Mouse (Mus musculus): ENCODE measurements around the gene Thsd7a. TPM values are rescaled to one million over a fixed set of nuclear protein-coding genes. Genes with fewer than 3 reads are reported as not detected.

Gene Thsd7a
- polyA plus RNA-seq, 1 experiment from 2014 or later: 5.2 TPM

DNA sequence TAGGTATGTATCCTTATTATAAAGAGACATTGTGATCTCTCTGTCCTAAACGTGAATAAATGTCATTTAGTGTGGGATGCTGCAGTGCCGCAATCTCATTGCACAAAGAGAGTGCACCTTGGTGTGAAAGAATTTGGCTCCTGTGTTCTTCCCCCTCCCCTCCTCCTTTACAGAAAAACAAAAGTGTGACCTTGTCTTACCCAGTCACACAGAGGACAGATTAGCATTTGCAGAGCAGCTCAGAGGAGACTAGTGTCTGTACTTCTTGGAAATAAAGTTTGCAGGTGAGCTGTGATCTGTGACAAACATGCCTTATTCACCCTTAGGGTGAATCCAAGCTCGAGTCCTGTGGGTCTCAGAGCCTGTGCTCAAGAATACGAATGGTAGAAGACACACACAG lies 332.2 kb downstream of the Thsd7a start:
- 66% methylated on average over 4 of the region's 4 CpGs for WGBS
- H3K9ac ChIP-seq: no peak overlapping the region
- no peaks in the 10 kb centered on the region for H3K36me3 ChIP-seq
- no peaks in the 10 kb centered on the region for H3K9me3 ChIP-seq
- H3K27ac ChIP-seq: no peak overlapping the region
- no peak for ATAC-seq (ENCODE audit: insufficient number of reproducible peaks, low FRiP score, low TSS enrichment, low read depth)
- H3K4me3 ChIP-seq: no peak overlapping the region
- H3K27me3 ChIP-seq: no peaks in the 10 kb centered on the region
- H3K4me2 ChIP-seq: no peak overlapping the region
- H3K4me1 ChIP-seq: no peaks in the 10 kb centered on the region

DNA sequence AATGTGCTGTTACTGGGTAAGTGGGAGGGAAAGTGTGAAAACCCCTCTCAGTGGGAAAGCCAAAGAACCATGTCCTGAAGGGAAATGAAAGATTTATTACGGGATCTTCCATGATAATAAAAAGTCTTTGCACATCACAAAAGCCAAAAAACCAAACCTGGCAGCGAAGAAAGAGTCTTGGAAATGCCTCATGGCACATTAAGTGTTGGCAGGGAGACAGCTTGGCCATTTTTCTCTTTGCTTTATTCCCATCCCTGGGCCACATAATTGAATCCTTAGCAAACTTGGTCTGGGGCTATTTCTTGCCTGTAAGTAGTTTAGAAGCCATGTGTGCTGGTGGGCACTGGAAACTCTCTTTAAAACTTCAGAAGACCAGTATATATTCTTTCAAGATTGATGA lies 344.8 kb downstream of the Thsd7a start:
- 48% methylated on average over 2 of the region's 2 CpGs for WGBS
- H3K4me2 ChIP-seq: no peak overlapping the region
- no peak overlapping the region for H3K9ac ChIP-seq
- H3K9me3 ChIP-seq: no peaks in the 10 kb centered on the region
- H3K4me1 ChIP-seq: no peaks in the 10 kb centered on the region
- H3K36me3 ChIP-seq: no peaks in the 10 kb centered on the region
- H3K27ac ChIP-seq: no peak overlapping the region
- no peak for ATAC-seq (ENCODE audit: insufficient number of reproducible peaks, low FRiP score, low TSS enrichment, low read depth)
- no peak overlapping the region for H3K4me3 ChIP-seq
- H3K27me3 ChIP-seq: no peaks in the 10 kb centered on the region

DNA sequence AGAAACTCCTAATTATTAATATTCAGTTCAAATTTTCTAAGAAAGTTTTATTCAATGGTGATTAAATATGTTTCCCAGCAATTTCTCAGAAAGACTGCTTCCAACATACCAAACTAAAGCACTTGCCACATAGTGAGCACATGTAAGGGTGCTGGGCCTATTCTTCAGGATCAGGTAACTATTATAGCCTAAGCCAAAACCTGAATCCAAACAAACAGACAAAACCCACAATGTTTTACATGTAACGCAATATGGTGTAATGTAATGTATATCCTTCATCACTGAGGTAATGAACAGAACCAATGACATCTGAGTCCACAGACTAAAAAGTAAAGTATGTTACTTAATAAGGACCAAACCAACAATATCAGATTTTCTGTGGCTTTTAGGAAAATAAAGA lies 346.2 kb downstream of the Thsd7a start:
- no peak overlapping the region for H3K27ac ChIP-seq
- no peak overlapping the region for H3K4me2 ChIP-seq
- no peaks in the 10 kb centered on the region for H3K27me3 ChIP-seq
- no peak overlapping the region for H3K9ac ChIP-seq
- 91% methylated on average over 1 of the region's 1 CpGs for WGBS
- H3K36me3 ChIP-seq: no peaks in the 10 kb centered on the region
- H3K4me3 ChIP-seq: no peak overlapping the region
- H3K4me1 ChIP-seq: no peaks in the 10 kb centered on the region
- H3K9me3 ChIP-seq: no peaks in the 10 kb centered on the region
- no peak for ATAC-seq (ENCODE audit: insufficient number of reproducible peaks, low FRiP score, low TSS enrichment, low read depth)

DNA sequence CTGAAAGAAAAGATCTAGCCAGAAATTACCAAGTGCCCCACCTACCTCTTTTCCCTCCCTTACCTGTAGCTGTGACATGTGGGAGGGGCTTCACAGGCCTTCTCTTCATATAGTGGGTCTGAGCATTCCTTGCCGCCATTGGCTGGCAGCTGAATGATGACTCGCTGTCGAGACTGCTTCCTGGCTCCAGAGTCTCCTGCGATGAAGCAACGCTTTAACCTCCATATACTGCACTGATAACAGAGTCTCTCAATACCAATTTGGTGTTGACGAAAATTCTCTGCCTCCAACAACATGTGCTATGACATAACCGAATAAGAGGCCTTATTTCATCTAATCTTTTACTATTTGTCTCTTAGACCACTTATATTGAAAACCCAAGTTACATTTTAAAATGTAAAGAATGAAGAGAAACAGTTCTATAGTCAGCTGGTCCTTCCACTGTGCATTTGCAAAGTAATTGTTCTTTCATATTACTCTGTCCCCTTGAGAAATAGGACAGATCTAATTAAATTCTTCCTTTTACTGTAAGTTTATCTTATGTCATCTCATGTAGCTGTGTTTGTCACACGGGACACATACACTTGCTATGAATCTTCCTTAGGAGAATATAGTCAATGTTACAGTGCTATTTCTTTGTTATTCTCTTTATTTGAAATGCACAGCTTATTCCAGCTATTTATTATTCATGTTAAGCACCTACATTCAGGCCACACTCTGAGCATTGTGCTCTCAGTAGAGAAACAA lies 351.3 kb downstream of the Thsd7a start:
- Histone ChIP-seq H3K4me3 (no peak overlapping the region), H3K36me3 (no peaks in the 10 kb centered on the region), H3K27me3 (no peaks in the 10 kb centered on the region), H3K9ac (no peak overlapping the region), H3K4me1 (no peaks in the 10 kb centered on the region), H3K27ac (no peak overlapping the region), H3K9me3 (no peaks in the 10 kb centered on the region), H3K4me2 (no peak overlapping the region)
- ATAC-seq (ENCODE audit: insufficient number of reproducible peaks, low FRiP score, low TSS enrichment, low read depth): no peak
- 90% methylated on average over 8 of the region's 8 CpGs for WGBS

DNA sequence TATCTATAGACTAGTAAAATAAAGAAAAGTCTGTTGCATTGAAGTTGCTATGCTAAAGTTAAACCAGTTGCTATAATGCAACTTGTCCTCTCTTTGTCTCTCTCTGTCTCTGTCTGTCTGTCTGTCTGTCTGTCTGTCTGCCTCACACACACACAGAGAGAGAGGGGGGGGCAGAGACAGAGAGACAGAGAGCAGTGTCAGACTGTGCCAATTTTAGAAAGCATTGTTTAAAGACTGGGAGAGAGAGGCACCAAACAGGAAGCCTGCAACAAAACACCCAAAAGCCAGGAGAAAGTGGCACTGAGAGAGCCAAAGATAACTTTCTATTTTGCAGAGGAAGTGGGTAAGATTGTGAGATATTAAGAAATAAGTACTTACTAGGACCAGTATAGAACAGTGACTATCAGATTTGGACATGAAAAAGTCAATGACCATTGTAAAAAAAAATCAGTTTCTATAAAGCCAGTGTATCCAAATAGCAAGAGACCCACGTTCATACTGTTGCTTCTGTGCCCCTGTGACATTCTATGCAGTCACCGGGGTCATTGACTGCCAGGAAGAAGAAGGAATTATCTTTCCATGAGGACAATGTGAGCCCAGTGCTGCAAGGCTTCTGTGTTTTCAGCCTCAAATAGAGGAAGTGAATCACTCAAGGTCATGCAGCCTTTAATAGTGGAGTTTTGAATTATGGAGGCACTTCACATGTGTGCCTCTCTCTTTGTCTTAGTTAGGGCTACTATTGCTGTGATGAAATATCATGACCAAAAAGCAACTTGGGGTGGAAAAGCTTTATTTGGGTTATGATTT lies 355.4 kb downstream of the Thsd7a start:
- H3K9me3 ChIP-seq: no peaks in the 10 kb centered on the region
- no peaks in the 10 kb centered on the region for H3K36me3 ChIP-seq
- no peaks in the 10 kb centered on the region for H3K27me3 ChIP-seq
- H3K27ac ChIP-seq: no peak overlapping the region
- H3K4me1 ChIP-seq: no peaks in the 10 kb centered on the region
- no peak overlapping the region for H3K9ac ChIP-seq
- no peak overlapping the region for H3K4me3 ChIP-seq
- H3K4me2 ChIP-seq: no peak overlapping the region
- no peak for ATAC-seq (ENCODE audit: insufficient number of reproducible peaks, low FRiP score, low TSS enrichment, low read depth)
- WGBS: 71% methylated on average over 2 of the region's 2 CpGs

DNA sequence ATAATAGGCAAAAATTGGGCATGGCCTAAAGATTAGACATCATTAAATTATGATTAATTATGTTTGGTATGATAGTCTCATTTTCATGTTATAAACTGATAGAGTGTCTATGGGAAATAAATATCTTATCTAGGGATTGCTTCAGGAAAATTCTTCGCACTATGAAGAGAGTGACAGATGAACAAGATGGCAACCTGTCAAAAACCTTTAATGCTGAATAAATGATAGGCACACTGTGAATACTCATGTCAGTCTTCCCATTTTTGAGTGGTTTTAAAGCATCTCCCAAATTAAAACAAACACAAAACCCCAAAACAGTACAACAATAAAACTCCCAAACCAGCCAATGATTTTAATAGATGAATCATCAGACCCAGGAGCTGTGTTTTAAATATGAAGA lies 362.5 kb downstream of the Thsd7a start:
- no peak for ATAC-seq (ENCODE audit: insufficient number of reproducible peaks, low FRiP score, low TSS enrichment, low read depth)

DNA sequence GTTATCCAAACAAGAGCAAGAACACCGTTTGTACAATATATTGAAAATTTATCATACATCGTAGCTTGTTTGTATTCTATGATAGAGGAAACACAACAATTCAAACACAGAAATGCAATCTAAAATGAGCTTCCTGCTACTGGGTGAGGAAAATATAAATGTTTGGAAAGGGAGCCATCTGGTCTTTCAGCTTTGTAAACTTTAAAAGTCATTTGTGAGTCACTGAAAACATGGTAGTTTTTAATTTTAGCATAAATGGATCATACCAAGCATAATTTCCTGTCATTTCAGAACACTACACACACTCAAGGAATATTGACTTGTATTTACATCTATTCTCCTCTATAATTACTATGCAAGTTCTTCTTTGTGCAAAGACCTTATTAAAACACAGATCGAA lies 363.6 kb downstream of the Thsd7a start:
- ATAC-seq (ENCODE audit: insufficient number of reproducible peaks, low FRiP score, low TSS enrichment, low read depth): no peak
- Histone ChIP-seq H3K4me2 (no peak overlapping the region), H3K9me3 (no peaks in the 10 kb centered on the region), H3K27ac (no peak overlapping the region), H3K27me3 (no peaks in the 10 kb centered on the region), H3K4me3 (no peak overlapping the region), H3K36me3 (no peaks in the 10 kb centered on the region), H3K9ac (no peak overlapping the region), H3K4me1 (no peaks in the 10 kb centered on the region)
- 88% methylated on average over 3 of the region's 3 CpGs for WGBS

More for the DNA sequence above, 362.5 kb downstream of the Thsd7a start:
- Histone ChIP-seq H3K9me3 (no peaks in the 10 kb centered on the region), H3K36me3 (no peaks in the 10 kb centered on the region), H3K4me3 (no peak overlapping the region), H3K27ac (no peak overlapping the region), H3K4me1 (no peaks in the 10 kb centered on the region), H3K27me3 (no peaks in the 10 kb centered on the region), H3K9ac (no peak overlapping the region), H3K4me2 (no peak overlapping the region)
- WGBS: 95% methylated on average over 1 of the region's 1 CpGs

DNA sequence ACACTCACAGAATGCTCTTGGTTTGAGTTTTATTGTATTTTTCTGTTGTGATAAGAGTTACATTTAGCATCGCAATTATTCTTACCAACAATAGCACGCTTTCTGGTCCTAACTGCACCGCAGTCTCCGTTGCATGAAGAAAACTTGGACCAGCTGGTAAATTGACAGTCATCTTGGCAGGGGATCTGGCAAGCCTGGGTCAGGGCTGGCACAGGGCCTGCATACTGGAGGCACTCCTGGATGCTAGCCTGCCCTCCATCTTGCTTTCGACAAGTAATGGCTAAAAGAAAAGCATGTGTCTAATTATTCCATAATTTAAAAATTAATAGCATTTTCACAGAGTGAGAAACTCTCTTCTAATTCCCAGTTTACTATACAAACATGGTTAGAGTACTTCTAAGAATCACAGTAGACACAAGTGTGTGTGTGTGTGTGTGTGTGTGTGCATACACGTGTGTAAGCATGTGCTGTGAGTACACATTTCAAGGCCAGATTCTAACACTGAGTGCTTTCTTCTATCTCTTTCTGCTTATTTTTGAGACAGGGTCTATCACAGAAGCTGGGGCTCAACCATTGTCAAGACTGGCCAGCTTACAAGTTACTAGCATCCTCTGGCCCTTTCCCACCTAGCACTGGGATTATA lies 368.0 kb downstream of the Thsd7a start:
- 64% methylated on average over 6 of the region's 6 CpGs for WGBS
- ATAC-seq (ENCODE audit: insufficient number of reproducible peaks, low FRiP score, low TSS enrichment, low read depth): no peak

DNA sequence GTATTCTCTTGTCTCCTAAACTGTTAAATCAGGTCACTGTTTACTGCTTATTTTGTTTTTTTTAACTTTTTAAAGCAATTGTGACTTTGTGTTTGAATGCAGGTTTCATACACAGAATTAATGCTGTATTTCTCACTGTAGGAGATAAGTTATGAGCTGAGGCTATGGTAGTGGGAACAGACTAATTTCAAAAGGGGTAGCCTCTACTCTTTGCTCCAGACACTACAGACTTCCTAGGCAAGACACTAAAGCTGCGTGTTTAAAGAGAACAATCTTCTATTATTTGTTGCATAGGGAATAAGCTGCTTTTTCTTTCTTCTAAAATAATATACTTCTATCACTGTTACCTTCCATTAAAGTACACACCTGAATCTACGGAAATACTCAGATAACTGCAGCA lies 368.5 kb downstream of the Thsd7a start:
- no peak for ATAC-seq (ENCODE audit: insufficient number of reproducible peaks, low FRiP score, low TSS enrichment, low read depth)
- no peaks in the 10 kb centered on the region for H3K4me1 ChIP-seq
- no peak overlapping the region for H3K27ac ChIP-seq
- no peaks in the 10 kb centered on the region for H3K27me3 ChIP-seq
- H3K9me3 ChIP-seq: no peaks in the 10 kb centered on the region
- no peak overlapping the region for H3K9ac ChIP-seq
- no peak overlapping the region for H3K4me2 ChIP-seq
- no peak overlapping the region for H3K4me3 ChIP-seq
- H3K36me3 ChIP-seq: no peaks in the 10 kb centered on the region
- 84% methylated on average over 2 of the region's 2 CpGs for WGBS

More for the DNA sequence above, 368.0 kb downstream of the Thsd7a start:
- H3K4me1 ChIP-seq: no peaks in the 10 kb centered on the region
- H3K9me3 ChIP-seq: no peaks in the 10 kb centered on the region
- no peak overlapping the region for H3K9ac ChIP-seq
- no peaks in the 10 kb centered on the region for H3K27me3 ChIP-seq
- no peak overlapping the region for H3K4me2 ChIP-seq
- H3K4me3 ChIP-seq: no peak overlapping the region
- no peaks in the 10 kb centered on the region for H3K36me3 ChIP-seq
- no peak overlapping the region for H3K27ac ChIP-seq

DNA sequence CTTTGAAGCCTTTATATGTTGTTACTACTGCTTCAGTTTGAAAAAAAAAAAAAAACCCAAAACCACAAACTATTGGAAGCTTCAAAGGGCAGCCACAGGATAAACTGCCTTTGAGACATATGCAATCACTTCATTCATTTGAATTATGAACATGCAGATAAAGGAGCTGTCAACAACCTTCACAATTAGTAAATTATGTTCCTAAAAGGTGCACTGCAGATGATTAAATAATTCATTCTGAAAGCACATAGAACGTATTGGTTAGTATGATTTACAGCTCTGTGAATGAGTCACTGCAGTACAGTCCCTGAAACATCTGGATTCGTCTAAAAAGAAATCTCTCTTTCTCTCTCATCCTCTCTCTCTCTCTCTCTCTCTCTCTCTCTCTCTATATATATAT lies 390.5 kb downstream of the Thsd7a start:
- Histone ChIP-seq H3K36me3 (no peaks in the 10 kb centered on the region), H3K27me3 (no peaks in the 10 kb centered on the region), H3K9me3 (no peaks in the 10 kb centered on the region), H3K4me3 (no peak overlapping the region), H3K4me1 (no peaks in the 10 kb centered on the region), H3K4me2 (no peak overlapping the region), H3K27ac (no peak overlapping the region), H3K9ac (no peak overlapping the region)
- no peak for ATAC-seq (ENCODE audit: insufficient number of reproducible peaks, low FRiP score, low TSS enrichment, low read depth)
- WGBS: 22% methylated on average over 2 of the region's 2 CpGs

DNA sequence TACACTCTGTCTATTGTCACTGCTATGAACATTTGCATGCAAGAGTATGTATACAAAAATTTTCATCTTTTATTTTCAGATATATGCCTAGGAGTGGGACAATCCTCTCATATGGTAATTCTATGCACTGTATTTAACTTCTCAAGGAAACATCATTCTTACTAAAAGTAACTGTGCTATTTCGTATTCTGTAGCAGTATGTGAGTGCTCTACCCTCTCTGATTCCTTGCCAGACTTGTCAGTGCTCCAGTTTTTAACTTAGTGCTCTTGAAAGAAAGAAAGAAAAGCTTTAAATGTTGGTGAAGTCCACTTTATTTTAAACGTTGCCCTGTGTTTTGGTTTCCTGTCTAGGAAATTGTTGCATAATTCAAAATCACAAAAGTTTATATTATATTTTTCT lies 395.6 kb downstream of the Thsd7a start:
- 71% methylated on average over 2 of the region's 2 CpGs for WGBS
- H3K4me3 ChIP-seq: no peak overlapping the region
- no peak overlapping the region for H3K27ac ChIP-seq
- H3K4me1 ChIP-seq: no peaks in the 10 kb centered on the region
- ATAC-seq (ENCODE audit: insufficient number of reproducible peaks, low FRiP score, low TSS enrichment, low read depth): no peak
- no peaks in the 10 kb centered on the region for H3K27me3 ChIP-seq
- no peak overlapping the region for H3K4me2 ChIP-seq
- no peaks in the 10 kb centered on the region for H3K36me3 ChIP-seq
- H3K9ac ChIP-seq: no peak overlapping the region
- H3K9me3 ChIP-seq: no peaks in the 10 kb centered on the region

DNA sequence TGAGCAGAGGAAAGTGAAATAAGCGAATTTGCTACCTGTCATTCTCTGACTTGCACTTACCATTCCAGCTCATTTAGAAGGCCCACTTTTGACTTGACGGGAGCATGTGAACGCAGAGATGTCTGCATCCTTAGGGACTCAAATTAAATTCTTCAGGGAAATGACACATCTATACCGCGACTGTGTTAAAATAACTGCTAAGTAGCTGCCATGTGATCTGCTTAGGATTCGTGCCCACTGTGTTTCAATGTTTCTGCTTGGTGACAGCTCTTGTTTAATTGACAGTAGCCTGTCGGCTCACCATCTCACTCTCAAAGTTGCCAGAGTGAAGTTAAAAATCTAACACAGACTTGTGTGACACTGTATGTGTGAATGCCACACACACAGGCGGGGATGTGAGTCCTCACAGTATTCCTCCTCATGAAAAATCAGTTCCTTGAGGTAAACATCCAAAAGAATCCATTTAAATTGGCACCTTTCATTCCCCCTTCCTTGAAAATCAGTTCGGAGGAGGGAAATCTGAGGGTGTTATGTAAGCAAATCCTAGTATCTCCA lies 397.0 kb downstream of the Thsd7a start:
- ATAC-seq (ENCODE audit: insufficient number of reproducible peaks, low FRiP score, low TSS enrichment, low read depth): no peak
- H3K9me3 ChIP-seq: no peaks in the 10 kb centered on the region
- H3K27me3 ChIP-seq: no peaks in the 10 kb centered on the region
- no peak overlapping the region for H3K4me2 ChIP-seq
- H3K27ac ChIP-seq: no peak overlapping the region
- no peaks in the 10 kb centered on the region for H3K36me3 ChIP-seq
- no peak overlapping the region for H3K4me3 ChIP-seq
- no peak overlapping the region for H3K9ac ChIP-seq
- H3K4me1 ChIP-seq: no peaks in the 10 kb centered on the region
- WGBS: 69% methylated on average over 9 of the region's 9 CpGs
